Mouse (Mus musculus): ENCODE results near the gene Sgms2. TPM values are rescaled to one million over a fixed set of nuclear protein-coding genes. Genes with fewer than 3 reads are reported as not detected.

Sgms2 gene
- total and polyA plus RNA-seq, 3 experiments: not detected

DNA sequence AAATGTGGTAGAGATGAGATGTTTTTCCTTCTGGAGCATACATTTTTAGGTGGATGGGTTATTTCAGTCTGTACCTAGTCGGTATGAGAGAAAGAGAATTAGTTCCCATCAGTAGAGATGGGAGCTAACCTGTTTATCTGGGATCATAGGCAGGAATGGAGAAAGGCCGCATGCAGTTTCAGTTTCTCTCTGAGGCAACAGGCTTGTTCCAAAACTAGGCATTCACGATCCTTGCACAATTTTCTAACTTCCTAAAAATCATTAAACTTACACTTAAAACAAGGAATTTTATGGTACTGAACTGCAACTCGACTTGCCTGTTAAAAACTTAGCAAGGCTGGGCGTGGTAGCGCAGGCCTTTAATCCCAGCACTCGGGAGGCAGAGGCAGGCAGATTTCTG lies 140.7 kb downstream of the Sgms2 start:
- no peaks in the 10 kb centered on the region for H3K27me3 ChIP-seq (replicated peaks)
- H3K9ac ChIP-seq (ENCODE audit: insufficient read depth, low read depth): no peak overlapping the region
- no peak for DNase-seq (ENCODE audit: extremely low read depth)
- no peak overlapping the region for H3K4me3 ChIP-seq (replicated peaks in 1 of 3; ENCODE audit: low read depth in 2 of 3, low read length in 2 of 3, poor library complexity in 1 of 3)
- TF ChIP-seq KAT2A (IDR thresholded peaks at IDR 0.05; ENCODE audit: insufficient replicate concordance, low read length): no peak
- TF ChIP-seq MEF2A (IDR thresholded peaks at IDR 0.05; ENCODE audit: borderline replicate concordance, low read depth, low read length): no peak
- no peak for TF ChIP-seq SIN3A (IDR thresholded peaks at IDR 0.05; ENCODE audit: low read length)
- no peak for TF ChIP-seq SMC3 (IDR thresholded peaks at IDR 0.05; ENCODE audit: low read depth, low read length)
- no peak for TF ChIP-seq POLR2A (IDR thresholded peaks at IDR 0.05; ENCODE audit: low read depth, low read length)
- TF ChIP-seq CTCF (conservative IDR thresholded peaks at IDR 0.05 in 1 of 2, IDR thresholded peaks at IDR 0.05 in 1 of 2; ENCODE audit: low read depth in 2 of 2, low read length in 2 of 2): no peak
- TF ChIP-seq MYC (IDR thresholded peaks at IDR 0.05; ENCODE audit: low read depth, low read length): no peak
- no peak for TF ChIP-seq USF2 (conservative IDR thresholded peaks at IDR 0.05; ENCODE audit: low read depth, low read length)
- no peak for TF ChIP-seq HCFC1 (IDR thresholded peaks at IDR 0.05; ENCODE audit: low read depth, low read length)
- TF ChIP-seq ZKSCAN1 (IDR thresholded peaks at IDR 0.05; ENCODE audit: borderline replicate concordance, low read depth, low read length): no peak
- no peak for TF ChIP-seq GABPA (IDR thresholded peaks at IDR 0.05; ENCODE audit: insufficient replicate concordance, low read depth, low read length)
- TF ChIP-seq IRF4 (IDR thresholded peaks at IDR 0.05; ENCODE audit: low read depth, low read length): no peak
- TF ChIP-seq BHLHE40 (IDR thresholded peaks at IDR 0.05; ENCODE audit: low read depth, low read length): no peak
- no peak for TF ChIP-seq RAD21 (IDR thresholded peaks at IDR 0.05; ENCODE audit: low read depth, low read length)
- TF ChIP-seq ZNF384 (IDR thresholded peaks at IDR 0.05; ENCODE audit: low read depth, low read length): no peak
- TF ChIP-seq NRF1 (IDR thresholded peaks at IDR 0.05; ENCODE audit: low read depth, low read length): no peak
- no peak for TF ChIP-seq MXI1 (IDR thresholded peaks at IDR 0.05; ENCODE audit: low read depth, low read length)
- no peak for TF ChIP-seq TBP (conservative IDR thresholded peaks at IDR 0.05; ENCODE audit: low read depth, low read length)
- TF ChIP-seq CHD1 (IDR thresholded peaks at IDR 0.05; ENCODE audit: low read depth, low read length): no peak
- TF ChIP-seq PAX5 (IDR thresholded peaks at IDR 0.05; ENCODE audit: low read length): no peak
- H3K9me3 ChIP-seq (replicated peaks; ENCODE audit: low read length): no peaks in the 10 kb centered on the region
- in situ Hi-C loops (cut with MboI; ENCODE audit: low pct_ligation_motif_present, low pct_unique_long_range_greater_than_20kb, low sequenced_read_pairs) (no loop called here), dilution Hi-C loops (cut with MboI; ENCODE audit: extremely low pct_ligation_motif_present, extremely low pct_unique_long_range_greater_than_20kb, low sequenced_read_pairs) (no loop called here)
- no peaks in the 10 kb centered on the region for H3K4me1 ChIP-seq (ENCODE audit: control insufficient read depth in 1 of 2, insufficient read depth in 2 of 2)
- H3K4me2 ChIP-seq (ENCODE audit: insufficient read depth, low read depth, poor library complexity, severe bottlenecking): no peak overlapping the region
- H3K36me3 ChIP-seq (replicated peaks in 1 of 2; ENCODE audit: control insufficient read depth in 1 of 2, insufficient read depth in 1 of 2, low read length in 1 of 2): no peaks in the 10 kb centered on the region
- no peaks in the 10 kb centered on the region for H3K79me2 ChIP-seq (replicated peaks; ENCODE audit: control insufficient read depth, extremely low read depth, insufficient read depth, poor library complexity, severe bottlenecking)
- no peak overlapping the region for H3K27ac ChIP-seq (ENCODE audit: insufficient read depth, low read depth)

DNA sequence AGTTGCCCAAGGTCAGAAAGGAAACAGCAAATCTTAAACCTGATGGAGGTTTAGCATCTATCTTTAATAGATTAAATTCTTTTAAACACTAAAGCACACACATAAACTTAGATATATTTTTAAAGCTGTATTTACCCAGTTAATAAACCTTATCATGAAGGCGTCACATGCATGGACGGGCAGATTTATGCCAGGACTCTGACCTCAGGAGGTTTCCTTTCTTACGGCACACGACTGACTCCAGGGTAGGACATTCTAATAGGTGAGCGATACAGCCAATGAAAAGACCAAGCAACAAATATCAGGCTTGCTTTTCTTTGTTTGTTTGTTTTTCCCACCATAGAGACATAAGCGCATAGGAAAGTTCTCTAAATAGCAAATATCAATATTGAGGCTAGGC lies 142.2 kb downstream of the Sgms2 start:
- H3K36me3 ChIP-seq (replicated peaks in 1 of 2; ENCODE audit: control insufficient read depth in 1 of 2, insufficient read depth in 1 of 2, low read length in 1 of 2): no peaks in the 10 kb centered on the region
- dilution Hi-C loops (cut with MboI; ENCODE audit: extremely low pct_ligation_motif_present, extremely low pct_unique_long_range_greater_than_20kb, low sequenced_read_pairs) (no loop called here), in situ Hi-C loops (cut with MboI; ENCODE audit: low pct_ligation_motif_present, low pct_unique_long_range_greater_than_20kb, low sequenced_read_pairs) (no loop called here)

More for the DNA sequence above, 142.2 kb downstream of the Sgms2 start:
- TF ChIP-seq JUND (conservative IDR thresholded peaks at IDR 0.05; ENCODE audit: low read depth, low read length) (no peak), USF1 (IDR thresholded peaks at IDR 0.05; ENCODE audit: low read depth, low read length) (no peak), MEF2A (IDR thresholded peaks at IDR 0.05; ENCODE audit: borderline replicate concordance, low read depth, low read length) (no peak), SIN3A (IDR thresholded peaks at IDR 0.05; ENCODE audit: low read length) (no peak), JUN (IDR thresholded peaks at IDR 0.05; ENCODE audit: insufficient read depth, low read depth, low read length) (no peak), ELF1 (IDR thresholded peaks at IDR 0.05; ENCODE audit: low read depth, low read length) (no peak), NRF1 (IDR thresholded peaks at IDR 0.05; ENCODE audit: low read depth, low read length) (no peak), CHD2 (IDR thresholded peaks at IDR 0.05; ENCODE audit: low read length) (no peak), USF2 (conservative IDR thresholded peaks at IDR 0.05; ENCODE audit: low read depth, low read length) (no peak), E2F4 (IDR thresholded peaks at IDR 0.05; ENCODE audit: insufficient replicate concordance, low read depth, low read length) (no peak), IRF4 (IDR thresholded peaks at IDR 0.05; ENCODE audit: low read depth, low read length) (no peak), POLR2A (IDR thresholded peaks at IDR 0.05; ENCODE audit: low read depth, low read length) (no peak)
- no peak overlapping the region for H3K9ac ChIP-seq (ENCODE audit: insufficient read depth, low read depth)
- H3K4me3 ChIP-seq (replicated peaks in 1 of 3; ENCODE audit: low read depth in 2 of 3, low read length in 2 of 3, poor library complexity in 1 of 3): no peak overlapping the region
- H3K79me2 ChIP-seq (replicated peaks; ENCODE audit: control insufficient read depth, extremely low read depth, insufficient read depth, poor library complexity, severe bottlenecking): no peaks in the 10 kb centered on the region
- H3K9me3 ChIP-seq (replicated peaks; ENCODE audit: low read length): no peaks in the 10 kb centered on the region
- no peak overlapping the region for H3K4me2 ChIP-seq (ENCODE audit: insufficient read depth, low read depth, poor library complexity, severe bottlenecking)
- no peak overlapping the region for H3K27ac ChIP-seq (ENCODE audit: insufficient read depth, low read depth)
- H3K27me3 ChIP-seq (replicated peaks): no peaks in the 10 kb centered on the region
- no peak for DNase-seq (ENCODE audit: extremely low read depth)
- H3K4me1 ChIP-seq (ENCODE audit: control insufficient read depth in 1 of 2, insufficient read depth in 2 of 2): no peaks in the 10 kb centered on the region

Data from CH12.LX (cell line).